Mouse (Mus musculus) heart, adult 2 months (tissue): ENCODE data around the gene Itga10. TPM values are rescaled to one million over a fixed set of nuclear protein-coding genes. Genes with fewer than 3 reads are reported as not detected.
A peak's percentile ranks its signal among the peaks of the same experiment; 100 is the strongest.

Source experiments
- DNase-seq, 2 experiments: peaks; one replicate each; pipeline ENCODE4 v3.0.0; 2021
- H3K27ac ChIP-seq: fragments of 200-600 bp; 2 replicates; pipeline ENCODE4 v1.8.1; 2022
- H3K27me3 ChIP-seq: fragments of 200-500 bp; 2 replicates; pipeline ENCODE4 v1.6.1; 2012; ENCODE audit warnings: mild to moderate bottlenecking, low read length, inconsistent platforms, mixed read lengths; ENCODE audit not compliant: control insufficient read depth, insufficient read depth
- H3K36me3 ChIP-seq: fragments of 200-500 bp; 2 replicates; pipeline ENCODE4 v1.6.1; 2012; ENCODE audit warnings: low read length, inconsistent platforms; ENCODE audit not compliant: control insufficient read depth, insufficient read depth
- H3K4me1 ChIP-seq: fragments of 200-500 bp; 2 replicates; pipeline ENCODE4 v1.6.1; 2011; ENCODE audit warnings: low read length; ENCODE audit not compliant: control insufficient read depth, insufficient read depth
- H3K4me3 ChIP-seq: fragments of 200-600 bp; 2 replicates; pipeline ENCODE4 v1.8.1; 2022
- H3K79me2 ChIP-seq: fragments of 200-500 bp; replicated peaks from 2 replicates; pipeline ENCODE4 v1.6.1; 2012; ENCODE audit warnings: mild to moderate bottlenecking, inconsistent platforms, low read length, moderate library complexity, mixed read lengths; ENCODE audit not compliant: control insufficient read depth, insufficient read depth
- H3K9ac ChIP-seq: fragments of 200-500 bp; 2 replicates; pipeline ENCODE4 v1.6.1; 2012; ENCODE audit warnings: low read depth, mild to moderate bottlenecking, control low read depth, inconsistent platforms, low read length, mixed read lengths
- CTCF ChIP-seq: fragments of 200-600 bp; IDR thresholded peaks from 2 replicates; pipeline ENCODE4 v1.8.1; 2022; ENCODE audit warnings: antibody characterized with exemption, mild to moderate bottlenecking, moderate library complexity
- EP300 ChIP-seq: fragments of 200-500 bp; IDR thresholded peaks from 2 replicates; pipeline ENCODE4 v1.6.1; 2011; ENCODE audit warnings: low read depth, low read length, control low read depth; ENCODE audit not compliant: insufficient read depth
- POLR2A ChIP-seq: fragments of 200-500 bp; IDR thresholded peaks from 2 replicates; pipeline ENCODE4 v1.6.1; 2011; ENCODE audit warnings: mild to moderate bottlenecking, low read depth, low read length, control low read depth; ENCODE audit not compliant: insufficient read depth
- WGBS: fragments of 180-500 bp; shearing (Covaris S2); methylation state at CpG from one replicate; pipeline ENCODE4 v1.1.7; 2018; 5-methylcytosine and 5-hydroxymethylcytosine counted together
- intact Hi-C: fragments of 180-260 bp; cut with DNase I; formaldehyde crosslinking; loops from one replicate; pipeline ENCODE4 v1.15.1; 2025
- long read RNA-seq: library from polyadenylated mRNA; stranded (forward); transcript quantifications from one replicate; pipeline ENCODE4 v2.0.0, GENCODE M21; 2021
- polyA plus RNA-seq: library from polyadenylated mRNA; depleted of rRNA; stranded (reverse); fragments of >200 nt; gene quantifications from 2 replicates; pipeline ENCODE4 v1.2.3, GENCODE M21; 2012; rRNA removed
- total RNA-seq, 2 experiments: library from RNA; stranded (reverse); gene quantifications; 2 replicates each; pipeline ENCODE4 v1.2.3; 2021

Itga10 gene
- under 1 TPM; 0.70 to 0.91 TPM for total RNA-seq
- polyA plus RNA-seq, result 1.5 and 2.9 TPM in 2 replicates
- long read RNA-seq, result 0 reads

DNA sequence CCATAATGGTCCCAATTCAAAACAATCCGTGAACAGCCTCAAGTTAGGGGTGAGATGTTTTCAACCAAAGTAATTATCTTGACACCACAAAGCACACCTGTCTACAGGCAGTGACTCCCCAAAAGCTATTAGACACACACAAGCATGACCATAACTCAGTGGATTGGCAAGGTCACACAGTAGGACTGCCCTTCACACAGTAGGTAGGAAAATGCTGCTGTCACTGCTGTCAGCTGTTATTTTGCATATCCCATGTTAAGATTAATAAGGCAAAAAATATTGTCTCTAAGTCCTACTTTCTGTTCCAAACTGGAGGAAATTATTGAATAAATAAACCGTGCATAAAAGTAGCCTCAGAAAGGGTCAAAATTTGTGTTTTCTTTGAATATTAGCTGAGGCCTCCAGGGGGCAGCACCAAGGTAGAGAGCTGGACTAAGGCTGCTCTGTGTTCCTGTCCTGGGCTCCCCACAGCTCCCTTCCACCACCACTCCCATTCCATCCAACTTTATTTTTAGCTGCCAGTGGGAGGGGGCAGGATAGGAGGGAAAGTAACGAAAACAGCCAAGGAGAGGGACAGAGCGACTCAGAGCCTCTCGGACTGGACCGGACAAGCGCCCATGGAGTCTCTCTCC is at the start of gene Itga10:
Itga10 (plus strand) TSS at position 567 of the 632 bp plus-strand sequence.
- intact Hi-C loops, result loop anchor here (5.0 kb wide), 1 partner anchor 62 kb away; the partner anchor contains the start of gene Nudt17
- H3K79me2 ChIP-seq, result no peaks in the 10 kb centered on the region; the same call in 1 of the 2 replicates
- TF ChIP-seq POLR2A (no peak), CTCF (peak; percentile 78)
- H3K9ac ChIP-seq, result no peak within 1 kb of the TSS
- WGBS, result 48% methylated on average over 7 of the region's 7 CpGs
- H3K4me1 ChIP-seq, result peaks cover 2% of the 10 kb centered on the region
- no peak within 1 kb of the TSS for H3K4me3 ChIP-seq
- H3K27me3 ChIP-seq, result no peaks in the 10 kb centered on the region
- peak; percentile 23 to 49 for DNase-seq
- H3K36me3 ChIP-seq, result no peaks in the 10 kb centered on the region
- H3K27ac ChIP-seq, result no peak within 1 kb of the TSS

GRCm38 (mm10) chr3:96595661-96596060 is 49.7 kb upstream of the Itga10 start:
- TF ChIP-seq EP300 (no peak), POLR2A (no peak), CTCF (no peak)
- no peak for DNase-seq
- Histone ChIP-seq H3K9ac (no peak overlapping the region), H3K27me3 (no peaks in the 10 kb centered on the region), H3K36me3 (no peaks in the 10 kb centered on the region), H3K4me1 (peaks cover 8% of the 10 kb centered on the region), H3K27ac (peak overlapping the region; percentile 61; the same call in 1 of the 2 replicates), H3K4me3 (no peak overlapping the region), H3K79me2 (no peaks in the 10 kb centered on the region; the same call in 1 of the 2 replicates)
- intact Hi-C loops, result no loop called here
- WGBS, result 51% methylated on average over 6 of the region's 6 CpGs

DNA sequence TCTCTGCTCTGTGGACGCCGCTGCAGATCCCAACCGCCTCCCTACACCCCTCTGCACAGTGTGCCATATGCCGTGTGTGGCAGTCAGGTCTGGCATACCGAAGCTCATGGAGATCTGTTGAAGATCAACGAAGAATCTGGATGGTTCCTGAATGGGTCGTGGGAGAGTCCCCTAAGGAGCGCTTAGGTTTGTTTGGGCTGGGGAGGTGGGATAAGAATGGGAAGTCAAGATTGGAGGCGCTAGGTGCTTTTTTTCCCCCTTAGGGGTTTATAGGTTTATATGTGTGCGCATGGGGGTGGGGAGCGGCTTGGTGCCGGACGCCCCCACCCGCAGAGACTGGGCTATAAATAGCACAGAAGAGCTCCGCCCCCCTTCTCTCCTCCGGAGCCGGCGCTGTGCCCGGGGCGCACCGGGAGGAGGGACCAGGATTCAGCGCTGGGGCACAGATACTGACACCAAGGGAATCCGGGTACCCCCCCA is 49.1 kb upstream of the Itga10 start, which contains the start of gene Ankrd34a:
Ankrd34a (plus strand) TSS at position 409 of the 480 bp plus-strand sequence.
- H3K4me1 ChIP-seq, result peaks cover 8% of the 10 kb centered on the region
- peak within 1 kb of the TSS; percentile 70 for H3K27ac ChIP-seq
- WGBS, result 3% methylated on average over 23 of the region's 23 CpGs
- no peaks in the 10 kb centered on the region; the same call in 1 of the 2 replicates for H3K79me2 ChIP-seq
- peak within 1 kb of the TSS; percentile 63 for H3K9ac ChIP-seq
- intact Hi-C loops, result no loop called here
- TF ChIP-seq CTCF (no peak), EP300 (no peak), POLR2A (no peak)
- no peaks in the 10 kb centered on the region for H3K36me3 ChIP-seq
- no peaks in the 10 kb centered on the region for H3K27me3 ChIP-seq
- peak within 1 kb of the TSS; percentile 67 for H3K4me3 ChIP-seq
- DNase-seq, result peak; percentile 73 to 76

DNA sequence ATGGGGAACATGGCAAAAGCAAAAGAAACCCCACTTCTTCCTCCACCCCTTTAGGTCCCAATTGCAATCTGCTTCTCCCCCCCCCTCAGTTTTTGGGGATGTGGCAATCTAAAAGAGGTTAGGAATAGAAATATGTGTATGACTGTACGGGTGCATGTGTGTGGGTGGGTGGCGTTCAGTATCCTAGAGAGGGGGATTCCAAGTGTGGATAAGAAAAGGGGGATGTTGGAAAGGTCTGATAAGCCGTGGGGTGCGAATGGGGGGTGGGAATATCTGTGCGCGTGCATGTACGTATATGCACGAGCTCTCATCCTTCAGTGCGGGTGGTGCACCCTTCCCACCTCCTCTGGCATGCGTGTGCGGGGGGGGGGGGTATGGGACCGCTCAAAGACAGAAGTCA is 48.5 kb upstream of the Itga10 start:
- H3K4me1 ChIP-seq, result peaks cover 8% of the 10 kb centered on the region
- peak overlapping the region; percentile 67 for H3K4me3 ChIP-seq
- no peaks in the 10 kb centered on the region; the same call in 1 of the 2 replicates for H3K79me2 ChIP-seq
- peak overlapping the region; percentile 61; the same call in 1 of the 2 replicates for H3K27ac ChIP-seq
- no peak for TF ChIP-seq EP300
- TF ChIP-seq CTCF, result no peak
- no peak for TF ChIP-seq POLR2A
- H3K27me3 ChIP-seq, result no peaks in the 10 kb centered on the region
- no peak for DNase-seq
- 3% methylated on average over 12 of the region's 12 CpGs for WGBS
- H3K36me3 ChIP-seq, result no peaks in the 10 kb centered on the region
- intact Hi-C loops, result no loop called here
- peak overlapping the region; percentile 61 for H3K9ac ChIP-seq

- peak overlapping the region; percentile 67 for H3K4me3 ChIP-seq
- peaks cover 2% of the 10 kb centered on the region; the same call in 1 of the 2 replicates for H3K36me3 ChIP-seq
- H3K9ac ChIP-seq, result peak overlapping the region; percentile 61
- intact Hi-C loops, result no loop called here
- no peaks in the 10 kb centered on the region for H3K27me3 ChIP-seq
- H3K79me2 ChIP-seq, result no peaks in the 10 kb centered on the region
- H3K4me1 ChIP-seq, result peaks cover 10% of the 10 kb centered on the region
- H3K27ac ChIP-seq, result peak overlapping the region; percentile 70
- WGBS, result 1% methylated on average over 40 of the region's 40 CpGs
- peak; percentile 44 to 65 for DNase-seq
- TF ChIP-seq CTCF (no peak), POLR2A (no peak), EP300 (no peak)
These were observed 47.9 kb upstream of the Itga10 start for GRCm38 (mm10) chr3:96597435-96597891.
